Mouse (Mus musculus): ENCODE measurements at regions not wholly inside any gene's neighbourhood (a gene's known extent, or its start where the extent isn't known, plus 50 kb on each side); places are given as distances from the start of the nearest gene placed in this dataset.

DNA sequence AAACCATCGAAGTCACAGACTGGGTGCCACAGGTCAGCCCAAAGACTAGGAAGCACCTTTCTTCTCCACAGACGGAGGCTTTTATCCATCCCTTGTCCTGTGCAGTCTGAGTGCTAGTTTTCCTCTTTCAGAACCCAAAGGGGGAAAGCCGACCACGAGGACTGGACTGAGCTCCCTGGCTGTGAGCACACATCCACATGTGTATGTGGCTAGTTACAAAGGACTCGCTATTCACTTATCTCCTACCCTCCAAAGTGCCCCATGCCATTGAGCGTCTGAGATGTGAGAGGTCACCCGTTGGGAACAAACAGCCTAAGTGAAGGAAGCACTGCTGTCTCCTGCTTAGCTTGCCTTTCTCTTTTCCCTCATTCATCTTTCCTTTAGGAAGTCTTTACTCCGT is 65.0 kb upstream of the Creb5 start:
- TF ChIP-seq CTCF (IDR thresholded peaks at IDR 0.05; ENCODE audit: extremely low read depth, insufficient read depth, low read length) (no peak), POLR2A (IDR thresholded peaks at IDR 0.05; ENCODE audit: extremely low read depth, insufficient read depth, low read length) (no peak)
